Mouse (Mus musculus) CH12.LX (cell line): ENCODE measurements around the gene Ptov1. TPM values are rescaled to one million over a fixed set of nuclear protein-coding genes. Genes with fewer than 3 reads are reported as not detected.

Source experiments
- DNase-seq: peaks from one replicate; pipeline ENCODE4 v3.0.0-alpha.2; 2013; ENCODE audit errors: extremely low read depth
- H3K27ac ChIP-seq: 2 replicates; pipeline ENCODE4 v1.5.1; 2012; ENCODE audit warnings: low read depth, mild to moderate bottlenecking, control low read depth, moderate library complexity; ENCODE audit not compliant: insufficient read depth
- H3K27me3 ChIP-seq: replicated peaks from 2 replicates; pipeline ENCODE3; 2012; ENCODE audit warnings: inconsistent platforms
- H3K36me3 ChIP-seq, 2 experiments: replicated peaks in 1 of 2; 2 replicates each; pipeline versions ENCODE3 to v1.6.1; 2012; ENCODE audit warnings: inconsistent platforms in 1 of 2, low read length in 1 of 2, mild to moderate bottlenecking in 1 of 2, mixed read lengths in 1 of 2, moderate library complexity in 1 of 2; ENCODE audit not compliant: control insufficient read depth in 1 of 2, insufficient read depth in 1 of 2
- H3K4me1 ChIP-seq, 2 experiments: 2 replicates each; pipeline ENCODE4 v1.6.1; 2012; ENCODE audit warnings: inconsistent platforms in 1 of 2, moderate library complexity in 1 of 2; ENCODE audit not compliant: insufficient read depth in 2 of 2, control insufficient read depth in 1 of 2
- H3K4me2 ChIP-seq: 2 replicates; pipeline ENCODE4 v1.6.1; 2012; ENCODE audit warnings: low read depth, mild to moderate bottlenecking, control low read depth; ENCODE audit not compliant: poor library complexity, insufficient read depth, severe bottlenecking
- H3K4me3 ChIP-seq, 3 experiments: fragments of 150-350 bp in 1 of 3; sonication (generic) in 1 of 3; replicated peaks in 1 of 3; 2 replicates each; pipeline versions ENCODE3 to v1.5.1; 2011 to 2012; ENCODE audit warnings: low read depth in 2 of 3, low read length in 2 of 3, mild to moderate bottlenecking in 2 of 3, moderate library complexity in 2 of 3, control low read depth in 1 of 3, improper control_type of control experiment in 1 of 3, inconsistent platforms in 1 of 3, mixed read lengths in 1 of 3; ENCODE audit not compliant: poor library complexity in 1 of 3
- H3K79me2 ChIP-seq: replicated peaks from 2 replicates; pipeline ENCODE4 v1.6.1; 2012; ENCODE audit warnings: mild to moderate bottlenecking, moderate library complexity; ENCODE audit not compliant: control insufficient read depth, poor library complexity, insufficient read depth, severe bottlenecking; ENCODE audit errors: extremely low read depth
- H3K9ac ChIP-seq: 2 replicates; pipeline ENCODE4 v1.6.1; 2012; ENCODE audit warnings: low read depth, mild to moderate bottlenecking, control low read depth, moderate library complexity; ENCODE audit not compliant: insufficient read depth
- H3K9me3 ChIP-seq: replicated peaks from 2 replicates; pipeline ENCODE3; 2012; ENCODE audit warnings: low read length, inconsistent platforms, mixed read lengths
- CHD1 ChIP-seq: IDR thresholded peaks from 2 replicates; pipeline ENCODE4 v1.6.1; 2012; ENCODE audit warnings: low read depth, low read length, improper control_type of control experiment, inconsistent platforms
- EP300 ChIP-seq: IDR thresholded peaks from 2 replicates; pipeline ENCODE4 v1.6.1; 2011; ENCODE audit warnings: low read length, improper control_type of control experiment
- ETS1 ChIP-seq: conservative IDR thresholded peaks from 2 replicates; pipeline ENCODE4 v1.6.1; 2012; ENCODE audit warnings: low read depth, mild to moderate bottlenecking, inconsistent platforms, low read length, improper control_type of control experiment, moderate library complexity
- IRF4 ChIP-seq: IDR thresholded peaks from 2 replicates; pipeline ENCODE4 v1.6.1; 2014; ENCODE audit warnings: low read depth, mild to moderate bottlenecking, inconsistent platforms, low read length, improper control_type of control experiment
- JUN ChIP-seq: IDR thresholded peaks from 2 replicates; pipeline ENCODE4 v1.6.1; 2011; ENCODE audit warnings: low read depth, mild to moderate bottlenecking, low read length, improper control_type of control experiment, moderate library complexity; ENCODE audit not compliant: insufficient read depth
- KAT2A ChIP-seq: IDR thresholded peaks from 2 replicates; pipeline ENCODE4 v1.6.1; 2012; ENCODE audit warnings: low read length, improper control_type of control experiment, inconsistent platforms; ENCODE audit not compliant: insufficient replicate concordance
- MAZ ChIP-seq: IDR thresholded peaks from 2 replicates; pipeline ENCODE4 v1.6.1; 2012; ENCODE audit warnings: low read depth, mild to moderate bottlenecking, inconsistent platforms, low read length, improper control_type of control experiment, moderate library complexity
- MEF2A ChIP-seq: IDR thresholded peaks from 2 replicates; pipeline ENCODE4 v1.6.1; 2014; ENCODE audit warnings: low read depth, mild to moderate bottlenecking, inconsistent platforms, low read length, improper control_type of control experiment, borderline replicate concordance
- NELFE ChIP-seq: IDR thresholded peaks from 2 replicates; pipeline ENCODE4 v1.6.1; 2011; ENCODE audit warnings: low read depth, low read length, improper control_type of control experiment
- PAX5 ChIP-seq: IDR thresholded peaks from 2 replicates; pipeline ENCODE4 v1.6.1; 2012; ENCODE audit warnings: low read length, inconsistent platforms, mixed read lengths
- POLR2A ChIP-seq: IDR thresholded peaks from 2 replicates; pipeline ENCODE4 v1.6.1; 2011; ENCODE audit warnings: low read depth, mild to moderate bottlenecking, improper control_type of control experiment, low read length
- RAD21 ChIP-seq: IDR thresholded peaks from 2 replicates; pipeline ENCODE4 v1.6.1; 2011; ENCODE audit warnings: low read depth, mild to moderate bottlenecking, low read length, improper control_type of control experiment, moderate library complexity
- SMC3 ChIP-seq: IDR thresholded peaks from 2 replicates; pipeline ENCODE4 v1.6.1; 2011; ENCODE audit warnings: low read depth, low read length, improper control_type of control experiment
- TBP ChIP-seq: conservative IDR thresholded peaks from 2 replicates; pipeline ENCODE4 v1.6.1; 2011; ENCODE audit warnings: low read depth, low read length, improper control_type of control experiment
- USF1 ChIP-seq: IDR thresholded peaks from 2 replicates; pipeline ENCODE4 v1.6.1; 2014; ENCODE audit warnings: low read depth, mild to moderate bottlenecking, inconsistent platforms, low read length, improper control_type of control experiment
- ZMIZ1 ChIP-seq: IDR thresholded peaks from 2 replicates; pipeline ENCODE4 v1.6.1; 2012; ENCODE audit warnings: low read depth, mild to moderate bottlenecking, inconsistent platforms, low read length, improper control_type of control experiment
- ZNF384 ChIP-seq: IDR thresholded peaks from 2 replicates; pipeline ENCODE4 v1.6.1; 2012; ENCODE audit warnings: low read depth, low read length, improper control_type of control experiment, inconsistent platforms
- dilution Hi-C: fragments of 300-500 bp; cut with MboI; formaldehyde crosslinking; loops from 2 replicates; pipeline ENCODE4 v1.14.3; 2020; ENCODE audit warnings: low sequenced_read_pairs; ENCODE audit not compliant: extremely low pct_unique_long_range_greater_than_20kb, extremely low pct_ligation_motif_present
- in situ Hi-C: fragments of 300-500 bp; cut with MboI; formaldehyde crosslinking; loops from 3 replicates; pipeline ENCODE4 v1.14.3; 2019; ENCODE audit warnings: low sequenced_read_pairs, low pct_ligation_motif_present, low pct_unique_long_range_greater_than_20kb, mixed read lengths
- polyA plus RNA-seq: library from polyadenylated mRNA; unstranded; fragments of >175 nt; gene quantifications from 2 replicates; pipeline ENCODE4 v1.2.1, GENCODE M21; 2012; ENCODE audit warnings: low read depth; ENCODE audit not compliant: insufficient read length
- total RNA-seq, 2 experiments: library from RNA; depleted of rRNA; stranded (reverse); fragments of 300-350 nt in 1 of 2; fragments of >200 nt in 1 of 2; gene quantifications; 2 replicates each; pipeline ENCODE4 v1.2.3; 2012 to 2014

Gene Ptov1
- total and polyA plus RNA-seq, 3 experiments: 5.7 to 21.0 (median 16.8) TPM

GRCm38 (mm10) chr7:44886964-44887363 is 17.4 kb upstream of the Ptov1 start:
- H3K36me3 ChIP-seq: peaks cover 46 to 83% of the 10 kb centered on the region in 2 experiments
- H3K27me3 ChIP-seq: no peaks in the 10 kb centered on the region
- in situ Hi-C loops (no loop called here), dilution Hi-C loops (no loop called here)
- H3K9me3 ChIP-seq: no peaks in the 10 kb centered on the region
- no peak overlapping the region for H3K4me3 ChIP-seq
- no peak overlapping the region for H3K4me2 ChIP-seq
- peaks cover 13% of the 10 kb centered on the region for H3K79me2 ChIP-seq
- H3K4me1 ChIP-seq: peaks cover 10 to 14% of the 10 kb centered on the region in 2 experiments
- no peak for DNase-seq
- H3K27ac ChIP-seq: no peak overlapping the region
- H3K9ac ChIP-seq: no peak overlapping the region
- TF ChIP-seq JUN (no peak), SMC3 (no peak), CHD1 (no peak)

GRCm38 (mm10) chr7:44884637-44885036 is 15.0 kb upstream of the Ptov1 start:
- Histone ChIP-seq H3K36me3 (peaks cover 65 to 93% of the 10 kb centered on the region in 2 experiments), H3K4me1 (peaks cover 0 to 10% of the 10 kb centered on the region in 2 experiments; a peak in 2 of 4 replicates), H3K9ac (no peak overlapping the region), H3K27ac (no peak overlapping the region), H3K27me3 (no peaks in the 10 kb centered on the region), H3K79me2 (no peaks in the 10 kb centered on the region; the same call in 1 of the 2 replicates), H3K4me2 (no peak overlapping the region), H3K4me3 (no peak overlapping the region), H3K9me3 (no peaks in the 10 kb centered on the region)
- in situ Hi-C loops: no loop called here
- TF ChIP-seq USF1 (no peak), KAT2A (no peak), CHD1 (no peak), NELFE (no peak), MAZ (no peak), ZNF384 (no peak), TBP (no peak), ETS1 (no peak), RAD21 (no peak)
- dilution Hi-C loops: no loop called here
- no peak for DNase-seq

GRCm38 (mm10) chr7:44883036-44883435 is 13.4 kb upstream of the Ptov1 start:
- Histone ChIP-seq H3K27me3 (no peaks in the 10 kb centered on the region), H3K9me3 (no peaks in the 10 kb centered on the region), H3K36me3 (peaks cover 80 to 93% of the 10 kb centered on the region in 2 experiments), H3K79me2 (no peaks in the 10 kb centered on the region; the same call in 1 of the 2 replicates), H3K4me2 (no peak overlapping the region)
- TF ChIP-seq IRF4: no peak
- TF ChIP-seq EP300: no peak
- no peak for TF ChIP-seq MEF2A
- TF ChIP-seq POLR2A: no peak
- no peak for TF ChIP-seq ZNF384
- TF ChIP-seq ZMIZ1: no peak
- TF ChIP-seq PAX5: no peak
- TF ChIP-seq TBP: no peak
- TF ChIP-seq, all 38 proteins: peak for 0
- no peak for DNase-seq
- Histone ChIP-seq H3K27ac (no peak overlapping the region), H3K4me3 (no peak overlapping the region), H3K4me1 (peaks cover 0 to 12% of the 10 kb centered on the region in 2 experiments; a peak in 2 of 4 replicates), H3K9ac (no peak overlapping the region)
- dilution Hi-C loops: no loop called here
- in situ Hi-C loops: no loop called here
